Mouse (Mus musculus) midbrain, embryonic 10.5 days (tissue): Measurements from ENCODE around the gene Gm5426. TPM values are rescaled to one million over a fixed set of nuclear protein-coding genes. Genes with fewer than 3 reads are reported as not detected.

Experiments used
- DNase-seq: peaks from one replicate; pipeline ENCODE4 v3.0.0-alpha.2; 2017; ENCODE audit warnings: low spot score
- H3K27ac ChIP-seq: fragments of 300-500 bp; sonication (generic); replicated peaks from 2 replicates; pipeline ENCODE4 v1.5.1; 2016; ENCODE audit warnings: mild to moderate bottlenecking
- H3K27me3 ChIP-seq: fragments of 300-500 bp; sonication (generic); 2 replicates; pipeline ENCODE4 v1.6.1; 2016; ENCODE audit warnings: low read depth, mild to moderate bottlenecking; ENCODE audit not compliant: poor library complexity, severe bottlenecking
- H3K36me3 ChIP-seq: fragments of 300-500 bp; sonication (generic); 2 replicates; pipeline ENCODE4 v1.6.1; 2016; ENCODE audit warnings: mild to moderate bottlenecking, moderate library complexity
- H3K4me1 ChIP-seq: fragments of 300-500 bp; sonication (generic); 2 replicates; pipeline ENCODE4 v1.6.1; 2016
- H3K4me3 ChIP-seq: fragments of 300-500 bp; sonication (generic); 2 replicates; pipeline ENCODE4 v1.5.1; 2016; ENCODE audit warnings: mild to moderate bottlenecking, moderate library complexity
- H3K9me3 ChIP-seq: fragments of 300-500 bp; sonication (generic); replicated peaks from 2 replicates; pipeline ENCODE4 v1.6.1; 2016; ENCODE audit warnings: mild to moderate bottlenecking
- WGBS: fragments of 180-500 bp; shearing (Covaris S2); methylation state at CpG from one replicate; pipeline ENCODE4 v1.1.7; 2016; 5-methylcytosine and 5-hydroxymethylcytosine counted together
- polyA plus RNA-seq: library from polyadenylated mRNA; unstranded; fragments of >200 nt; fragmentation: Nextera tagmentation; extraction: Ambion mirVana; gene quantifications from 2 replicates; pipeline ENCODE4 v1.2.1, GENCODE M21; 2016

Gene Gm5426
- polyA plus RNA-seq, 1 experiment from 2014 or later: not detected

DNA sequence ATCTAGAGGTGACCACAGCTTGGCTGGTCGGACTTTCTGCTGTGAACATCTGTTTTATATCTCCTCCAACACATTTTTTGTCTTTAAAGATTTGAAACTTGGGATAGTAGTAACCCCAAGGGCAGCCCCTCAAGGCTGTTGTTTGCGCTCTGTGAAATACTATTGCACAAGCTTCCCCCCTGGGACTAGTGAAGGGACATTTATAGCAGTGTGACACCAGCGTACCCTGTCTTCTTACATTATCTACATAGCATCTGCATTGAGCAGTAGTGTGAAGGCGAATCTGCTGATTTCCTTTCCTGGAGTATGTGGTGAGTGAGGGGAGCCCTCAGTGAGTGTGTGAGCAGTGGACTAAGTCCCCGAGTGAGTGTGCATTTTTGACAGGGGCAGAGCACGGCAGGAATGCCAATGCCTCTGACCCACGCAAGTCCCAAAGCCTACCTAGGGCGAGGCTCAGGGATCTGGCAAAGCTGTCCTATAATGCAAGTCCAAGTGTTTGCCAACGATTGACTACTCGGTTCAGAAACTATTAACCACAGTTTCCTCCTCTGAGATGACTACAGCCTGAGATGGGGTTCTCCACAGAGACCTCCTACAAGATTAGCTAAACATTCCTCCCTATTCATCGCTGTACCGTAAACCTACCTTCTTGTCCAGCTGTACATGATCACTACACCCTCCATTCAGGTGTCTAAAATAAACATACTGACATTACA is 14.2 kb downstream of the Gm5426 start:
- Histone ChIP-seq H3K4me1 (0 out of 2 replicates have a peak, but pooled peaks cover 5% of the 10 kb centered on the region), H3K4me3 (no peak overlapping the region), H3K9me3 (no peaks in the 10 kb centered on the region), H3K27ac (no peak overlapping the region), H3K36me3 (no peaks in the 10 kb centered on the region), H3K27me3 (no peaks in the 10 kb centered on the region)
- WGBS: 88% methylated on average over 12 of the region's 12 CpGs
- DNase-seq: no peak

DNA sequence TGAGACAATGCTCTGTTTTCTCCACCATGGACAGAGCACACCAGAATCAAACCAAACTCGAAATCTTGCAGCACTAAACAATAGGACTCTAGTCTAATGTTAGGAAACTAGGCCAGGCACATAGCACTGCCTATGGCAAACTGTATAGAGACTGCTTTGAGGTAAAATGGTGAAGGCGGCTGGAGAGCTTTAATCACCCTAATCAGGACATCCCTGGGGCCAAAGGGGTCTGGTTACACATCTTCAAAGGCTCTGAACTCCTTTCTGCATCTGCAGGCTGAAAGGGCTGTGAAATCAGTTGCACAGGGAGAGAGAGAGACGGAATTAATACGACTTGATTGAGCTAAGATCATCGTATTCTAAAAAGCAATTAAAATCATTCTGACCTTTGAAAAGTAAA is 16.9 kb downstream of the Gm5426 start:
- no peak overlapping the region for H3K4me3 ChIP-seq
- no peak overlapping the region for H3K27ac ChIP-seq
- H3K9me3 ChIP-seq: no peaks in the 10 kb centered on the region
- DNase-seq: no peak
- 0 out of 2 replicates have a peak, but pooled peaks cover 5% of the 10 kb centered on the region for H3K4me1 ChIP-seq
- H3K27me3 ChIP-seq: no peaks in the 10 kb centered on the region
- 45% methylated on average over 5 of the region's 5 CpGs for WGBS
- H3K36me3 ChIP-seq: no peaks in the 10 kb centered on the region

DNA sequence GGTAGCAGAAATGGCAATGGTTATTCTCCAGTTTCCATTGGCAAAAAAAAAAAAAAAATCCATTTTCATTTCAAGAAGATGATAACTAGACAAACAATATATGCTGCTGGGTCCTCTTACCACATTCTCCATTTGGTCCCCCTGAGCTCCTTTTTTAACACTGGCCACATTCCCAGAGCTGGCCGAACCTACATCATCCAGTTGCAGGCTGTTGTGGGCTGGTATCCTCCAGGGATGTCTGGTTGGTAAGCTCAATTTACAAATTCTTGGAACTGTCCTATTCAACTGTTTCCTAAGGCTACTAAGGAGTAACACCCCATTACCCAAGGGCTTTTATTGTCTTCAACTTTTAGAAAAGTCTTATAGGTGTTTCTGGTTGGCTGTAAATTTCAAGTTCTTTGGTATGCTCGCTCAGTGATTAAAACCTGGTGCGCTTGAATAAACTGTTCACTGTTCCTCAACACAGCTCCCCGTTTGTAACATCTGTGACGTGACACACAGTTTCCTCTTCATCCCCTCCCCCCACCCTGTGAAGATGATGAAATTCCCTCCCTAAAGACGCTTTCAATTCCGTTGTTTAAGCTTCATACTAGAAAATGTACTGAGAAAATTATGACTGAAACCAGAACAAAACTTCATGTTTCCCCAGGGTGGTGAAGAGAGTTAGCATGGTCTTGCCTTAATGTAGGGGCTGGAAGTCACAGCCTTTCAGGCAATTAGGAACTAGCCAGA is 26.7 kb downstream of the Gm5426 start:
- H3K27ac ChIP-seq: no peak overlapping the region
- DNase-seq: no peak
- H3K27me3 ChIP-seq: no peaks in the 10 kb centered on the region
- no peaks in the 10 kb centered on the region for H3K4me1 ChIP-seq
- no peak overlapping the region for H3K4me3 ChIP-seq
- H3K36me3 ChIP-seq: no peaks in the 10 kb centered on the region
- no peaks in the 10 kb centered on the region for H3K9me3 ChIP-seq
- 91% methylated on average over 7 of the region's 7 CpGs for WGBS

DNA sequence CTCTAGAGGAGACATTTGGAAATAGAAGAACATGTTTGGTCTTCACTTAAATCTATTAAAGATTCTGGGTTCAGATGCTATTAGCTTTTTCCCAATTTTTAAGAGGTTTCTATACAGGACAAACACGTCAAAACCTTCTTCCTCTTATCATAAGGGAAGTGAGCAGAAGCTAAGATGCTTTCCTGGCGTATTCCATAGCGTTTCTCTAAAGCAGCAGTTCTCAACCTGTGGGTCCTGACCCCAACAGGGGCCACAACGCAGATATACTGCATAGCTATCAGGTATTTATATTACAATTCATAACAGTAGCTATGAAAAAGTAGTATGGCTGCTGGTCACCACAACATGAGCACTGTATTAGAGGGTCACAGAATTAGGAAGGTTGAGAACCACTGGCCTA is 27.4 kb downstream of the Gm5426 start:
- Histone ChIP-seq H3K27ac (no peak overlapping the region), H3K4me3 (no peak overlapping the region), H3K27me3 (no peaks in the 10 kb centered on the region), H3K9me3 (no peaks in the 10 kb centered on the region), H3K36me3 (no peaks in the 10 kb centered on the region), H3K4me1 (no peaks in the 10 kb centered on the region)
- no peak for DNase-seq
- WGBS: 90% methylated on average over 4 of the region's 4 CpGs

DNA sequence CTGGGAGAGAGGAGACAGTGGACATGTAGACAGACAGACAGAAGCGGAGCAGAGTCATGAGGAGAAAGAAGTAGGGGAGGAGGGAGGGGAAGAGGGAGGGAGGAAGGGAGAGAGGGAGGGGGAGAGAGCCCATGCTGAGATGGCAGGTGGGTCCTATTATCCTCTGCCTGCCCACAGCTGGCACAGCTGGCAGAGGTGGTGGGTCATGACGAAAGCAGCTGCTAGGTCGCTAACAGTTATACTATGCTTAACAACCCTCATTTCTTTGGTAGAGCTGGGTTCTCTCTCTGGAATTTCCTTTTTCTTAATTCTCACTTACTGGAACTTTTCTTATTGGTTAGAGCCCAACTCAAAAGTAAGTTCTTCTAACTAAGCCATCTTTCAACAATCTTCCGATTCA is 28.9 kb downstream of the Gm5426 start:
- no peak overlapping the region for H3K4me3 ChIP-seq
- DNase-seq: no peak
- no peak overlapping the region for H3K27ac ChIP-seq
- WGBS: 80% methylated on average over 4 of the region's 4 CpGs
- H3K9me3 ChIP-seq: no peaks in the 10 kb centered on the region
- H3K36me3 ChIP-seq: no peaks in the 10 kb centered on the region
- no peaks in the 10 kb centered on the region for H3K27me3 ChIP-seq
- no peaks in the 10 kb centered on the region for H3K4me1 ChIP-seq

GRCm38 (mm10) chr10:96168998-96169397 is 32.6 kb downstream of the Gm5426 start:
- DNase-seq: no peak
- WGBS: 86% methylated on average over 4 of the region's 4 CpGs
- Histone ChIP-seq H3K27me3 (no peaks in the 10 kb centered on the region), H3K36me3 (no peaks in the 10 kb centered on the region), H3K4me1 (no peaks in the 10 kb centered on the region), H3K4me3 (no peak overlapping the region), H3K9me3 (no peaks in the 10 kb centered on the region), H3K27ac (no peak overlapping the region)

- Histone ChIP-seq H3K36me3 (no peaks in the 10 kb centered on the region), H3K9me3 (no peaks in the 10 kb centered on the region), H3K27ac (no peak overlapping the region), H3K27me3 (no peaks in the 10 kb centered on the region), H3K4me3 (no peak overlapping the region), H3K4me1 (no peaks in the 10 kb centered on the region)
- DNase-seq: no peak
Observed at GRCm38 (mm10) chr10:96171546-96171945, 35.1 kb downstream of the Gm5426 start.

GRCm38 (mm10) chr10:96172964-96173363 is 36.6 kb downstream of the Gm5426 start:
- Histone ChIP-seq H3K27me3 (no peaks in the 10 kb centered on the region), H3K4me3 (no peak overlapping the region), H3K36me3 (no peaks in the 10 kb centered on the region), H3K27ac (no peak overlapping the region), H3K4me1 (no peaks in the 10 kb centered on the region), H3K9me3 (no peaks in the 10 kb centered on the region)
- DNase-seq: no peak
- WGBS: 90% methylated on average over 4 of the region's 4 CpGs

- WGBS: 84% methylated on average over 10 of the region's 10 CpGs
- Histone ChIP-seq H3K4me3 (no peak overlapping the region), H3K27me3 (no peaks in the 10 kb centered on the region), H3K36me3 (no peaks in the 10 kb centered on the region), H3K4me1 (no peaks in the 10 kb centered on the region), H3K9me3 (no peaks in the 10 kb centered on the region), H3K27ac (no peak overlapping the region)
- DNase-seq: no peak
Observed at GRCm38 (mm10) chr10:96173771-96174170, 37.4 kb downstream of the Gm5426 start.

DNA sequence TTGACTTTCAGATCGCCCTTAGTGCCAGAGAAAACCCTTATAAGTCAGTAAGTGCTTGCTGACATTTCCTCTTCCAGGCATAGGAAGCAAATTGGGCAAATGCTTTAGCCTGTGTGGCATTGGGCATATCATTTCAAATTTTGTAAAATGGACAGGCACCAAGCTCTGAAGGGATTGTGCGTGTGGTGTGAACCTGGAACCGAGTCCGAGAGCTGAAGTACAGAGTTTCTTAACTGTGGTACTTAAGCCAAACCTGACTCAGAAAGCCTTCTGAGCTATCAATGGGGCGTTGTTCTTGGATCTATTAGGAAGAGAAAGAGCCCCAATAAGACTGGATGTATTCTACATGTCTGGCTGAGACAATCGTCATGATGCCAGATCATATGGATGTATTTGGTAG is 40.5 kb downstream of the Gm5426 start:
- H3K9me3 ChIP-seq: no peaks in the 10 kb centered on the region
- H3K27ac ChIP-seq: no peak overlapping the region
- H3K27me3 ChIP-seq: no peaks in the 10 kb centered on the region
- WGBS: 89% methylated on average over 6 of the region's 6 CpGs
- no peak overlapping the region for H3K4me3 ChIP-seq
- no peak for DNase-seq
- no peaks in the 10 kb centered on the region for H3K4me1 ChIP-seq
- H3K36me3 ChIP-seq: no peaks in the 10 kb centered on the region

- WGBS: 85% methylated on average over 12 of the region's 12 CpGs
- H3K4me1 ChIP-seq: no peaks in the 10 kb centered on the region
- no peaks in the 10 kb centered on the region for H3K27me3 ChIP-seq
- no peak overlapping the region for H3K27ac ChIP-seq
- H3K9me3 ChIP-seq: no peaks in the 10 kb centered on the region
- H3K36me3 ChIP-seq: no peaks in the 10 kb centered on the region
- H3K4me3 ChIP-seq: no peak overlapping the region
- no peak for DNase-seq
Observed at GRCm38 (mm10) chr10:96180554-96181397, 44.4 kb downstream of the Gm5426 start.

- 77% methylated on average over 5 of the region's 5 CpGs for whole genome bisulfite sequencing
- Histone ChIP-seq H3K27me3 (no peaks in the 10 kb centered on the region), H3K4me3 (no peak overlapping the region), H3K4me1 (no peaks in the 10 kb centered on the region), H3K9me3 (no peaks in the 10 kb centered on the region), H3K36me3 (no peaks in the 10 kb centered on the region), H3K27ac (no peak overlapping the region)
- DNase-seq: no peak
Observed at GRCm38 (mm10) chr10:96181398-96181790, 45.0 kb downstream of the Gm5426 start.
